Mouse (Mus musculus) forebrain, embryonic 12.5 days (tissue): Measurements from ENCODE around the gene Wasl. TPM values are rescaled to one million over a fixed set of nuclear protein-coding genes. Genes with fewer than 3 reads are reported as not detected.

Experiments used
- ATAC-seq: fragments of 200-750 bp; cut with Nextera tagmentation; 2 replicates; pipeline ENCODE4 v1.8.0; 2017; ENCODE audit warnings: moderate TSS enrichment; ENCODE audit not compliant: low FRiP score
- H3K27ac ChIP-seq: fragments of 300-500 bp; sonication (generic); 2 replicates; pipeline ENCODE4 v1.5.1; 2016; ENCODE audit warnings: mild to moderate bottlenecking
- H3K27me3 ChIP-seq: fragments of 300-500 bp; sonication (generic); 2 replicates; pipeline ENCODE4 v1.6.1; 2016; ENCODE audit warnings: mild to moderate bottlenecking
- H3K36me3 ChIP-seq: fragments of 300-500 bp; sonication (generic); replicated peaks from 2 replicates; pipeline ENCODE4 v1.6.1; 2016; ENCODE audit warnings: mild to moderate bottlenecking
- H3K4me1 ChIP-seq: fragments of 300-500 bp; sonication (generic); 2 replicates; pipeline ENCODE4 v1.6.1; 2016
- H3K4me2 ChIP-seq: fragments of 300-500 bp; sonication (generic); 2 replicates; pipeline ENCODE4 v1.6.1; 2016; ENCODE audit warnings: mild to moderate bottlenecking, moderate library complexity
- H3K4me3 ChIP-seq: fragments of 300-500 bp; sonication (generic); replicated peaks from 2 replicates; pipeline ENCODE4 v1.5.1; 2016; ENCODE audit warnings: mild to moderate bottlenecking
- H3K9ac ChIP-seq: fragments of 300-500 bp; sonication (generic); 2 replicates; pipeline ENCODE4 v1.6.1; 2016; ENCODE audit warnings: mild to moderate bottlenecking
- H3K9me3 ChIP-seq: fragments of 300-500 bp; sonication (generic); 2 replicates; pipeline ENCODE4 v1.6.1; 2016
- WGBS: fragments of 180-500 bp; shearing (Covaris S2); methylation state at CpG from one replicate; pipeline ENCODE4 v1.1.7; 2016; 5-methylcytosine and 5-hydroxymethylcytosine counted together
- polyA plus RNA-seq: library from polyadenylated mRNA; unstranded; fragments of >200 nt; fragmentation: Nextera tagmentation; extraction: Ambion mirVana; gene quantifications from 2 replicates; pipeline ENCODE4 v1.2.1, GENCODE M21; 2016

Gene Wasl
- polyA plus RNA-seq, 1 experiment from 2014 or later: 81.9 TPM

- no peak for ATAC-seq
- no peak overlapping the region for H3K4me2 ChIP-seq
- 79% methylated on average over 2 of the region's 2 CpGs for WGBS
These were observed 22.6 kb downstream of the Wasl start for GRCm38 (mm10) chr6:24642161-24642560.

GRCm38 (mm10) chr6:24641286-24641685 is 23.5 kb downstream of the Wasl start:
- Histone ChIP-seq H3K27me3 (no peaks in the 10 kb centered on the region), H3K4me2 (no peak overlapping the region), H3K9me3 (no peaks in the 10 kb centered on the region), H3K9ac (no peak overlapping the region), H3K4me1 (no peaks in the 10 kb centered on the region), H3K27ac (no peak overlapping the region), H3K36me3 (0 out of 2 replicates have a peak, but pooled peaks cover 4% of the 10 kb centered on the region), H3K4me3 (no peak overlapping the region)
- ATAC-seq: no peak
- 94% methylated on average over 4 of the region's 4 CpGs for WGBS

More at GRCm38 (mm10) chr6:24642161-24642560, 22.6 kb downstream of the Wasl start:
- Histone ChIP-seq H3K27me3 (no peaks in the 10 kb centered on the region), H3K9me3 (no peaks in the 10 kb centered on the region), H3K9ac (no peak overlapping the region), H3K27ac (no peak overlapping the region), H3K4me1 (no peaks in the 10 kb centered on the region), H3K4me3 (no peak overlapping the region), H3K36me3 (0 out of 2 replicates have a peak, but pooled peaks cover 4% of the 10 kb centered on the region)

GRCm38 (mm10) chr6:24635814-24636213 is 29.0 kb downstream of the Wasl start:
- no peak overlapping the region for H3K27ac ChIP-seq
- no peaks in the 10 kb centered on the region for H3K27me3 ChIP-seq
- no peak overlapping the region for H3K9ac ChIP-seq
- 96% methylated on average over 2 of the region's 2 CpGs for WGBS
- no peak overlapping the region for H3K4me2 ChIP-seq
- no peak overlapping the region for H3K4me3 ChIP-seq
- no peaks in the 10 kb centered on the region for H3K4me1 ChIP-seq
- no peaks in the 10 kb centered on the region for H3K9me3 ChIP-seq
- H3K36me3 ChIP-seq: peaks cover 12% of the 10 kb centered on the region
- no peak for ATAC-seq

- Histone ChIP-seq H3K4me3 (no peak overlapping the region), H3K27ac (no peak overlapping the region), H3K36me3 (peaks cover 12% of the 10 kb centered on the region), H3K9ac (no peak overlapping the region), H3K9me3 (no peaks in the 10 kb centered on the region), H3K27me3 (no peaks in the 10 kb centered on the region), H3K4me1 (no peaks in the 10 kb centered on the region), H3K4me2 (no peak overlapping the region)
- no peak for ATAC-seq
- 86% methylated on average over 3 of the region's 3 CpGs for WGBS
These were observed 30.7 kb downstream of the Wasl start for GRCm38 (mm10) chr6:24634065-24634464.

- ATAC-seq: 0 out of 2 replicates have a peak, but pooled peaks have one; percentile 30
These were observed 32.7 kb downstream of the Wasl start for GRCm38 (mm10) chr6:24632061-24632460.

GRCm38 (mm10) chr6:24628499-24628898 is 36.3 kb downstream of the Wasl start:
- Histone ChIP-seq H3K9me3 (no peaks in the 10 kb centered on the region), H3K36me3 (peaks cover 23% of the 10 kb centered on the region), H3K9ac (no peak overlapping the region), H3K4me1 (no peaks in the 10 kb centered on the region), H3K27me3 (no peaks in the 10 kb centered on the region), H3K27ac (no peak overlapping the region), H3K4me3 (no peak overlapping the region), H3K4me2 (no peak overlapping the region)
- WGBS: 84% methylated on average over 1 of the region's 1 CpGs
- no peak for ATAC-seq

More at GRCm38 (mm10) chr6:24632061-24632460, 32.7 kb downstream of the Wasl start:
- WGBS: 83% methylated on average over 4 of the region's 4 CpGs
- no peak overlapping the region for H3K9ac ChIP-seq
- H3K4me3 ChIP-seq: no peak overlapping the region
- H3K4me2 ChIP-seq: no peak overlapping the region
- no peaks in the 10 kb centered on the region for H3K9me3 ChIP-seq
- no peak overlapping the region for H3K27ac ChIP-seq
- H3K27me3 ChIP-seq: no peaks in the 10 kb centered on the region
- H3K36me3 ChIP-seq: peaks cover 12% of the 10 kb centered on the region
- H3K4me1 ChIP-seq: no peaks in the 10 kb centered on the region

GRCm38 (mm10) chr6:24627586-24628030 is 37.2 kb downstream of the Wasl start:
- Histone ChIP-seq H3K4me2 (no peak overlapping the region), H3K27me3 (no peaks in the 10 kb centered on the region), H3K4me1 (no peaks in the 10 kb centered on the region), H3K9ac (no peak overlapping the region), H3K27ac (no peak overlapping the region), H3K36me3 (peaks cover 24% of the 10 kb centered on the region), H3K9me3 (no peaks in the 10 kb centered on the region), H3K4me3 (no peak overlapping the region)
- WGBS: 71% methylated on average over 5 of the region's 5 CpGs
- peak; percentile 69; the same call in 1 of the 2 replicates for ATAC-seq

GRCm38 (mm10) chr6:24622098-24622497 is 42.7 kb downstream of the Wasl start:
- H3K4me3 ChIP-seq: no peak overlapping the region
- H3K4me2 ChIP-seq: no peak overlapping the region
- H3K4me1 ChIP-seq: no peaks in the 10 kb centered on the region
- no peak overlapping the region for H3K27ac ChIP-seq
- H3K9ac ChIP-seq: no peak overlapping the region
- no peaks in the 10 kb centered on the region for H3K27me3 ChIP-seq
- no peak for ATAC-seq
- 91% methylated on average over 2 of the region's 2 CpGs for WGBS
- H3K9me3 ChIP-seq: no peaks in the 10 kb centered on the region
- H3K36me3 ChIP-seq: peaks cover 42% of the 10 kb centered on the region

- no peak overlapping the region for H3K27ac ChIP-seq
- no peak overlapping the region for H3K4me2 ChIP-seq
- H3K36me3 ChIP-seq: peaks cover 46% of the 10 kb centered on the region
- H3K4me1 ChIP-seq: no peaks in the 10 kb centered on the region
- H3K9me3 ChIP-seq: no peaks in the 10 kb centered on the region
- WGBS: 92% methylated on average over 2 of the region's 2 CpGs
- no peak overlapping the region for H3K4me3 ChIP-seq
- no peak overlapping the region for H3K9ac ChIP-seq
- H3K27me3 ChIP-seq: no peaks in the 10 kb centered on the region
- ATAC-seq: no peak
These were observed 43.9 kb downstream of the Wasl start for GRCm38 (mm10) chr6:24620936-24621335.

- no peaks in the 10 kb centered on the region for H3K27me3 ChIP-seq
- H3K4me2 ChIP-seq: no peak overlapping the region
- H3K9me3 ChIP-seq: no peaks in the 10 kb centered on the region
- WGBS: 70% methylated on average over 6 of the region's 6 CpGs
- peaks cover 49% of the 10 kb centered on the region for H3K36me3 ChIP-seq
- H3K4me3 ChIP-seq: no peak overlapping the region
- no peak overlapping the region for H3K27ac ChIP-seq
- ATAC-seq: 0 out of 2 replicates have a peak, but pooled peaks have one; percentile 14
- H3K9ac ChIP-seq: no peak overlapping the region
- no peaks in the 10 kb centered on the region for H3K4me1 ChIP-seq
These were observed 45.3 kb downstream of the Wasl start for GRCm38 (mm10) chr6:24619285-24620045.

GRCm38 (mm10) chr6:24616746-24617145 is 48.1 kb downstream of the Wasl start:
- Histone ChIP-seq H3K27me3 (no peaks in the 10 kb centered on the region), H3K4me1 (no peaks in the 10 kb centered on the region), H3K4me3 (no peak overlapping the region), H3K36me3 (peaks cover 45% of the 10 kb centered on the region), H3K9me3 (no peaks in the 10 kb centered on the region), H3K27ac (no peak overlapping the region), H3K9ac (no peak overlapping the region), H3K4me2 (no peak overlapping the region)
- ATAC-seq: no peak
- WGBS: 66% methylated on average over 4 of the region's 4 CpGs

GRCm38 (mm10) chr6:24613918-24614317 is 50.9 kb downstream of the Wasl start:
- no peak overlapping the region for H3K4me2 ChIP-seq
- no peak overlapping the region for H3K9ac ChIP-seq
- no peak overlapping the region for H3K27ac ChIP-seq
- 42% methylated on average over 4 of the region's 4 CpGs for WGBS
- ATAC-seq: no peak
- H3K4me3 ChIP-seq: no peak overlapping the region
- H3K9me3 ChIP-seq: no peaks in the 10 kb centered on the region
- H3K27me3 ChIP-seq: no peaks in the 10 kb centered on the region
- H3K36me3 ChIP-seq: peaks cover 37% of the 10 kb centered on the region
- H3K4me1 ChIP-seq: no peaks in the 10 kb centered on the region

GRCm38 (mm10) chr6:24613346-24613745 is 51.5 kb downstream of the Wasl start:
- no peaks in the 10 kb centered on the region for H3K27me3 ChIP-seq
- H3K36me3 ChIP-seq: peaks cover 37% of the 10 kb centered on the region
- H3K9ac ChIP-seq: no peak overlapping the region
- no peak overlapping the region for H3K27ac ChIP-seq
- H3K4me1 ChIP-seq: no peaks in the 10 kb centered on the region
- no peak for ATAC-seq
- no peaks in the 10 kb centered on the region for H3K9me3 ChIP-seq
- WGBS: 95% methylated on average over 6 of the region's 6 CpGs
- no peak overlapping the region for H3K4me3 ChIP-seq
- H3K4me2 ChIP-seq: no peak overlapping the region
